Mouse (Mus musculus): ENCODE measurements around the gene Zfp775. TPM values are rescaled to one million over a fixed set of nuclear protein-coding genes. Genes with fewer than 3 reads are reported as not detected.
A peak's percentile ranks its signal among the peaks of the same experiment; 100 is the strongest.

Zfp775 gene
- total RNA-seq, 2 experiments from 2014 or later, result 4.0 to 5.4 TPM

DNA sequence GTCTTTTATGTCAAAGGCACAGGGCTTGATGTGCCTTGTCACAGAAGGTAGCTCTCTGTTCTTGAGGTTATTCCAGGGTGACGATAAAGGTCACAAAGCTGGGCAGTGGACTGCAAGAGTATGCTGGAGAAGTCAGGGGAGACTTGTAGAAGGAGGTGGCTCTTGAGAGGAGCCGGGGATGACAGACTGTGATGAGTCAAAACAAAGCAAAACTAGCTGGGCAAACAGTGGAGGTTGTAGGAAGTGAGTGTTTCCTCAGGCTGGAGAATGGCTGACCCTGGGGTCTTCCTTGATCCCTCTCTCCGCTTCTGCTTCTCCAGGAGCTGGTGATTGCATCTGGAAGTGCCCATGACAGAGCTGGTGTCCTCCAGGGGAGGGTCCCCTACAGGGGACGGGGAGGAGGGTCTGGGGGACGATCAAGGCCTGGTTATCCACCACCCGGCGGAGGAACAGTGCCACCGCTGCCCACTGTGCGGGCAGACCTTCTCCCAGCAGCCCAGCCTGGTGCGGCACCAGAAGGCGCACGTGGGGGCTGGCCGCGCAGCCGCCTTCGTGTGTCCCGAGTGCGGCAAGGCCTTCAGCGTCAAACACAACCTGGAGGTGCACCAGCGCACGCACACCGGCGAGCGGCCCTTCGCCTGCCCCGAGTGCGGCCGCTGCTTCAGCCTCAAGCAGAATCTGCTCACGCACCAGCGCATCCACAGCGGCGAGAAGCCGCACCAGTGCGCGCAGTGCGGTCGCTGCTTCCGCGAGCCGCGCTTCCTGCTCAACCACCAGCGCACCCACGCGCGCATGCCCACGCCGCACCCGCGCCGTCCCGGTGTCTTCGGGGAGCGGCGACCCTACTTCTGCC, 27.2 kb downstream of the Zfp775 start:
- DNase-seq, result no peak

DNA sequence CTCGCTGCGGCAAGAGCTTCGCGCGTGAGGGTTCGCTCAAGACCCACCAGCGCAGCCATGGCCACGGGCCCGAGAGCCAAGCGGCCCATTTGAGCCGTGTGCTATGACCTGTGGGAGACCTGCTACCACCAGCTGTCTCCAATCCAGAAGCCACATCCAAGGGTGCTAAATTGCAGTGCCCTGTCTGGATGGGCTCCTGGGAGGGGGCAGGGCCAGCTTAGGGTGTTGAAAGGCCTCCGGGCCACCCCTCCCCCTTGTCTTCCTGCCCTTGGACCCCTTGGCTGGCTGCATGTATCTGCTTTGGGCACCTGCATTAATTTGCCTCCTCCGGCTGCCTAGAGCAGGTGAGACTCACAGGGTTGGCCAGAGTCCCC, 27.8 kb downstream of the Zfp775 start:
- no peak for DNase-seq

DNA sequence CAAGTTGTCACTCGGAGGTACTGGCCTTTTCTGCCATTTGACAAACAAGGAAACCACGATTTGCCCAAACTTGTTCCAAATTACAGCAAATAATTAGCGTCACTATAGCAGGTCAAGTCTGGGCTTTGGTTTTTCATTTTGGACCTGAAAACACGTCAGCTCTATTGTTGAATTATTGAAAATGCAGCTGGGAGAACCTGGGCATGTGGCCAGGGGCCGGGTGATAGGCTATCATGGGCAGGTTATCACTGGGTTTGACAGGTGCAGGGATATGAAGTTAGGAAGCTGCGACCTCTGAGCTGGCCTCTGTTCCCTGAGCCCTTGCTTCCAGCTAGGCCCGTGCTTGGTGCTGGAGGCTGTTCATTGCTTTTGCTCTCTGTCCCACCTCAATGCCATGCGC, 29.0 kb downstream of the Zfp775 start:
- DNase-seq, result no peak

- DNase-seq, result no peak
Measured at GRCm38 (mm10) chr6:48635105-48635504, 33.2 kb downstream of the Zfp775 start.

GRCm38 (mm10) chr6:48636515-48636914, 34.7 kb downstream of the Zfp775 start:
- peak; percentile 72 for DNase-seq

DNA sequence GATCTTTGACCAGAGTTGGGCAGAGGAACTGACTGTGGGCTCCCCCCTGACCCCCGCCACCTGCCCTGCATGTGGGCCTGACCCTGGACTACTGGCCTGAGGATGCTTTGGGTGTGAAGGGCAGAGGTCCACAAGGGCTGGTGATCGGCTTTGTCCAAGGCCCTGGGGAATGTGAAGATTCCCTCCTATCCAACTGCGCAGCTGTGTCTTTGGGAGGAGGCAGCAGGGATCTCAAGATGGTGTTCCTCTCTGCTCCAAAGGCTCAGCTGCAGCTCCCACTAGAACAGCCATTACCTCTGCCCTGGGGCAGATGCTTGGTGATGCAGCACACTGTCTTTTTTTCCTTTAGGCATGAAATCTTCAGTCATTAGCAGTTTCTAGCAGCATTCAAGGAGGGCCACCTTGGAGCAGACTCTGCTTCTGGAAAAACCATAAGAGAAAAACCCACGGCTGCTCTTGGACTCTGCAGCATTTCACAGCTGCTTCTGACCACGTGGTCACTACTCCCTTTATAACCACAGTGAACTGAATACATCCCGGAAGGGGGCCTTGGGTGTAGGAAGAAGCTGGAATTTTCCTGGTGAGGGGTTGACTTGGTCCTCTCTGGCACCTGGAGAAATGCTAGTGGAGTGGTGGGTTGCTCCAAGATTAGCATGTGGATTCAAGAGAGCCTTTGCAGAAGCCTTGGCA, 36.1 kb downstream of the Zfp775 start:
- no peak for DNase-seq

DNA sequence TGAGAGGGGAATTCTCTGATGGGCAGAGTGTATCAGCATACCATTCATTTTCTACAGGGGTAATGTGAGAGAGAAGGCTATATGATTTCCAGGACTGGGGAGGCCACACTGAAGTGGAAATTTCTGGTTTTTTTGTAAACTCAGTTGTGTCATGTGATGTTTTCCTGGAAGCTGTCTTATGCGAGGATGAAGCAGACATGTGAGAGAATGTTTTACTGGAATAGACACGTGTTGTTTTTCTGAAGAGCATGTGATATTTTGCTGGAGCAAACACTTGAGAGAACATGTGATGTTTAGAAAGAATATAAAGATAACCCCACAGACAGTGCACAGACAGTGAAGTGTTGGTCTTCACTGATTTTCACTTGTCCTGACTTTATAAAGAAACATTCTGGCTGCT, 36.7 kb downstream of the Zfp775 start:
- no peak for DNase-seq

DNA sequence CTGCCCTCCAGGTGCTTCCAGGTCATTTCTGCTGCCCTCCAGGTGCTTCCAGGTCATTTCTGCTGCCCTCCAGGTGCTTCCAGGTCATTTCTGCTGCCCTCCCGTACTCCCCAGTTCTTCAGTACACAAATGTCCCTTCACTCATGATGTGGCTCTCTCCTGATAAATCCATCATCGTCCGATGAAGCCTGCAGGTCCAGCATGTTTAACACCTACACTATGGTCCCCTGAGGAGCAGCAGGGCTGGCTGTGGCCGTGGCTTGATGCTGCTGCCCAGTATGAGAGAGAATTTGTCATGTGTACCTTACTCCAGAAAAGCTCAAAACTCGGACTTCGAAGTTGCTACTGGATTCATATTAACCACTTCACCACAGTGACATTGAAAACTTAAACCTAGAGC, 39.5 kb downstream of the Zfp775 start:
- no peak for DNase-seq

GRCm38 (mm10) chr6:48642764-48643292, 41.0 kb downstream of the Zfp775 start:
- DNase-seq, result peak; percentile 41

GRCm38 (mm10) chr6:48645660-48646308, 43.9 kb downstream of the Zfp775 start:
- peak; percentile 82 for DNase-seq

- DNase-seq, result no peak
Measured at GRCm38 (mm10) chr6:48646309-48646690, 44.4 kb downstream of the Zfp775 start.

DNA sequence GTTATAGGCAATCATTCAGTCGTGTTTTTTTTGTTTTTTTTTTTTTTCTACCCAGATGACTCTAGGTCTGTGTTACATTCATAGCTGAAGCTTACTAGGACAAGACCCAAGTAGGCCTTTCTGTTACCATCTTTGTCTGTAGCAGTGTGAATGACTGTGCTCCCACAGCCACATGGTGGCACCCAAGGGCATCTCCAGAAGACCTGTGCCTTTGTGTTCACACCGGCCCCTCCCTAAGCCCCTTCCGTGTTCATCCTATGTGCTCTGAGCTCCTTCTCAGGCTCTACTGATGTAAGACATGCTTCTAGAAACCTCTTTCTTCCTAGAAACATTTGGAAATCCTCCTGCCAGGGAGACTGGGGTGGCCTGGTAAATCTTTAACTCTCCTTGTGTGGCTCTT, 45.1 kb downstream of the Zfp775 start, which contains the start of gene Gimap8:
Gene Gimap8, plus strand, starts transcription at position 240 of the 400 bp plus-strand sequence.
- peak; percentile 68 for DNase-seq

- DNase-seq, result no peak
Measured at GRCm38 (mm10) chr6:48647611-48648010, 45.7 kb downstream of the Zfp775 start.

GRCm38 (mm10) chr6:48648779-48649178, 46.9 kb downstream of the Zfp775 start:
- DNase-seq, result no peak

- no peak for DNase-seq
Measured at GRCm38 (mm10) chr6:48650041-48650440, 48.2 kb downstream of the Zfp775 start.

GRCm38 (mm10) chr6:48658721-48659120, 56.9 kb downstream of the Zfp775 start:
- no peak for DNase-seq

GRCm38 (mm10) chr6:48664750-48665149, 62.9 kb downstream of the Zfp775 start:
- no peak for DNase-seq

DNA sequence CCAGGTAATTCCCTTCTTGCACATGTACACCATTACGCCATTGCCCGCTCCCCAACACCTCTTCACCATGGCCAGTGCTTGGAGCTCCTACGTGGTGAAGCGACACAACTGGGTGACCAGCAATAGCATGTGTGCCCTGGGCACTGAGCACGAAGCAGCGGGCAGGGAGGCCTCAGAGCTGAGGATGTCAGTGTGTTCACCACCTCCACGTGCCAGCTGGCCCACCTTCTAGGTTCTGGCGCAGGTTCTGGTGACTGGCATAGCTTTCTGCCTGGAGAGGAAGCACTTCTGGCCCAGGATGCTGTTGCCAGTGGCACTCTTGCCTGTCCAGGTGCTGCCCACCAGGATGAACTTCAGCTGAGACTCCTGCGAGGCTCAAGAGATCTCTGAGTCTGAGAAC, 63.6 kb downstream of the Zfp775 start:
- DNase-seq, result no peak

GRCm38 (mm10) chr6:48666159-48666586, 64.3 kb downstream of the Zfp775 start:
- DNase-seq, result no peak

DNA sequence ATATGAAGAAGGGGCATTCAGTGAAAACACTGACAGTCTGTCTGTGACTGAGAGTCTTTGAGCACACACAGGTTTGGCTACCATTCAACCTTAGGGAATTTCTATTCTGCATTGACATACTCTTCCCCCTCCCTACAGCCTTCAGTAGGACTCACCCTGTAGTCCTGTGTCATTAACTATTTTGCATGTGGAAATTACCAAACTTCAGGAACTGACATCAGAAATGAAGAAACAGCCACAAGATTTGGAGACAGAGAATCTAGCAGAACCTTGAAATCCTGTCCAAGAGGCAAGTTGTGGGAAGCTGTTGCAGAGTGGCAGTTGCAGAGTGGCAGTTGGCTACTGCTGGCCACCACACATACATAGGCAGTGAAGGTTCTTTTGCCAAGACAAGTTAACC, 66.2 kb downstream of the Zfp775 start:
- DNase-seq, result no peak

DNA sequence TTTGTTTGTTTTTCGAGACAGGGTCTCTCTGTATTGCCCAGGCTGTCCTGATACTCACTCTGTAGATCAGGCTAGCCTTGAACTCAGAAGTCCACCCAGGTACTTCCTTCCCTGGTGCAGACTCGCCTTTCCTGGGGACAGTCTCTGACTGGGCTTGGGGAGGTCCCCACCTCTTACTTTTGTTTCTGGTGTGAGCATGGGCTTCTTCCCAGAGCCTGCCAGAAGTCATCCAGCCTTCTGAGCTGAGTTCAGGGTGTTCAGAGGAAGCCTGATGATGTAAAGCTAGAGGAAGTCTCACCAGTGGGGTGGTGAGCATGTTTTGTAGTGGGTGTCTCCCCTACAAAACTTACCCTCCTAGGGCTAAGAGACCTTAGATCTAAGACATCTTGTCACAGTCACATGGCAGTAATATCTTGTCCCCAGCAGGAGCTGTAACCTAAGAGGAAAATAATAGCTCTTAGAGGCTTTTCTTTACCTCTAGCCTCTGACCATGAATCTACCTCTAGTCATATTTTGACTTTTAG, 67.6 kb downstream of the Zfp775 start:
- DNase-seq, result no peak

Data from heart, postnatal 4 days (tissue).